8 mouse cellular contexts compared by ENCODE assay signal in the genomic region with DNA sequence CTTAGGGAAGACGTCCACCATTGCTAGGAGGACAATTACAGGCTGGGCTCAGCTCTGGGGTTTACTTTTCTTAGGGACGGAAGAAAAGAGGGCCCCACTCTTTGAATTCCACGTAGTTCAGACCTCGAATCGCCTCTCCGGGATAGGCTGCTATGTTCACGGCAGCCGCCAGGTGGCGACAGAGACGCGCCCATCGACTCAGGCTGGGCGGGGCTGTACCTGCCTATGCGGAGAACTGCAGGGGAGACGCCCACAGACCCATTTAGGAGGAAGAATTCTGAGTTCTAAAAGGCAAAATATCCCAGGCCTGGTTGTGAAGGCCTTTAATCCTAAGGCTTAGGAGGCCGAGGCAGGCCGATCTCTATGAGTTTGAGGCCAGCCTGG. TPM values are rescaled to one million over a fixed set of nuclear protein-coding genes. Genes with fewer than 3 reads are reported as not detected.
DNase-seq lines count a peak whose midpoint lies in the region; ATAC-seq and TF ChIP-seq lines count a peak whose summit lies in the region.

No protein-coding gene starts in this region.

- peaks cover 2% of the 10 kb centered on the region; the same call in 1 of the 2 replicates for H3K9me3 ChIP-seq in G1E (replicated peaks)
- no peaks in the 10 kb centered on the region for H3K9me3 ChIP-seq in forebrain, postnatal 0 days (ENCODE audit: low read length)
- no peaks in the 10 kb centered on the region for H3K9me3 ChIP-seq in lung, embryonic 14.5 days (ENCODE audit: low read depth, low read length)

- WGBS in cerebellum, adult 2 months, result 6% methylated on average over 17 of the region's 17 CpGs
- WGBS in forebrain, postnatal 0 days, result 5% methylated on average over 17 of the region's 17 CpGs
- 4% methylated on average over 17 of the region's 17 CpGs for WGBS in lung, embryonic 14.5 days
- 6% methylated on average over 17 of the region's 17 CpGs for WGBS in olfactory bulb, adult 2 months
- WGBS in thymus, adult 2 months, result 9% methylated on average over 17 of the region's 17 CpGs

- peaks cover 1% of the 10 kb centered on the region for H3K36me3 ChIP-seq in G1E (replicated peaks)
- H3K36me3 ChIP-seq in forebrain, postnatal 0 days (ENCODE audit: insufficient read depth), result no peaks in the 10 kb centered on the region
- H3K36me3 ChIP-seq in lung, embryonic 14.5 days (ENCODE audit: insufficient read depth), result no peaks in the 10 kb centered on the region
- H3K36me3 ChIP-seq in thymus, adult 2 months (ENCODE audit: control insufficient read depth, insufficient read depth, low read length), result no peaks in the 10 kb centered on the region

- TF ChIP-seq CTCF in G1E (IDR thresholded peaks at IDR 0.05; ENCODE audit: low read depth, low read length), result peak; percentile 87
- TF ChIP-seq CTCF in cerebellum, adult 2 months (IDR thresholded peaks at IDR 0.05; ENCODE audit: borderline replicate concordance, insufficient read depth, low read depth, low read length), result peak; percentile 88
- peak; percentile 94 for TF ChIP-seq CTCF in forebrain, postnatal 0 days (IDR thresholded peaks at IDR 0.05; ENCODE audit: low read depth)
- peak; percentile 98 for TF ChIP-seq CTCF in lung, embryonic 14.5 days (IDR thresholded peaks at IDR 0.05; ENCODE audit: low read depth)
- peak; percentile 99 for TF ChIP-seq CTCF in olfactory bulb, adult 2 months (IDR thresholded peaks at IDR 0.05; ENCODE audit: insufficient read depth, low read depth, low read length)
- TF ChIP-seq CTCF in thymus, adult 2 months (IDR thresholded peaks at IDR 0.05; ENCODE audit: borderline replicate concordance, control insufficient read depth, extremely low read depth, insufficient read depth, low read length, poor library complexity), result peak; percentile 97

- no peak for TF ChIP-seq POLR2A in cerebellum, adult 2 months (IDR thresholded peaks at IDR 0.05; ENCODE audit: borderline replicate concordance, insufficient read depth, low read length)
- TF ChIP-seq POLR2A in olfactory bulb, adult 2 months (IDR thresholded peaks at IDR 0.05; ENCODE audit: insufficient read depth, low read depth, low read length), result no peak
- no peak for TF ChIP-seq POLR2A in thymus, adult 2 months (IDR thresholded peaks at IDR 0.05; ENCODE audit: control insufficient read depth, extremely low read depth, insufficient read depth, low read length, poor library complexity)

- peaks cover 55% of the 10 kb centered on the region for H3K4me1 ChIP-seq in G1E (ENCODE audit: insufficient read depth, low read depth, low read length)
- H3K4me1 ChIP-seq in cerebellum, adult 2 months (ENCODE audit: control insufficient read depth, insufficient read depth, low read length), result peaks cover 7% of the 10 kb centered on the region; the same call in 1 of the 2 replicates
- no peaks in the 10 kb centered on the region for H3K4me1 ChIP-seq in forebrain, postnatal 0 days (ENCODE audit: insufficient read depth)
- no peaks in the 10 kb centered on the region for H3K4me1 ChIP-seq in lung, embryonic 14.5 days (ENCODE audit: insufficient read depth)
- peaks cover 4% of the 10 kb centered on the region for H3K4me1 ChIP-seq in olfactory bulb, adult 2 months (ENCODE audit: control insufficient read depth, insufficient read depth, low read length)
- H3K4me1 ChIP-seq in thymus, adult 2 months (replicated peaks; ENCODE audit: control insufficient read depth, insufficient read depth, low read length), result peaks cover 27% of the 10 kb centered on the region

- no peak overlapping the region; the same call in 1 of the 2 replicates for H3K4me3 ChIP-seq in G1E (ENCODE audit: low read depth, low read length)
- H3K4me3 ChIP-seq in cerebellum, adult 2 months (replicated peaks; ENCODE audit: insufficient read depth, low read depth, low read length), result peak overlapping the region; percentile 35
- no peak overlapping the region for H3K4me3 ChIP-seq in forebrain, postnatal 0 days (ENCODE audit: low read depth, low read length)
- no peak overlapping the region; the same call in 1 of the 2 replicates for H3K4me3 ChIP-seq in lung, embryonic 14.5 days (ENCODE audit: low read depth, low read length)
- no peak overlapping the region; the same call in 1 of the 2 replicates for H3K4me3 ChIP-seq in olfactory bulb, adult 2 months (ENCODE audit: insufficient read depth, low read depth, low read length)
- H3K4me3 ChIP-seq in thymus, adult 2 months (ENCODE audit: control insufficient read depth, insufficient read depth, low read length), result no peak overlapping the region

- no peaks in the 10 kb centered on the region for H3K27me3 ChIP-seq in G1E (ENCODE audit: insufficient read depth, low read length)
- no peaks in the 10 kb centered on the region for H3K27me3 ChIP-seq in cerebellum, adult 2 months (ENCODE audit: control insufficient read depth, insufficient read depth, low read length)
- H3K27me3 ChIP-seq in forebrain, postnatal 0 days (ENCODE audit: insufficient read depth, low read length), result no peaks in the 10 kb centered on the region
- no peaks in the 10 kb centered on the region for H3K27me3 ChIP-seq in lung, embryonic 14.5 days (ENCODE audit: insufficient read depth, low read length)
- no peaks in the 10 kb centered on the region for H3K27me3 ChIP-seq in thymus, adult 2 months (ENCODE audit: control insufficient read depth, insufficient read depth, low read length)

- H3K9ac ChIP-seq in forebrain, postnatal 0 days, result no peak overlapping the region
- H3K9ac ChIP-seq in lung, embryonic 14.5 days, result peak overlapping the region; percentile 47

- no peak for ATAC-seq in G1E (ENCODE audit: extremely low read depth, insufficient number of reproducible peaks, low FRiP score, poor library complexity, severe bottlenecking)
- peak; percentile 68; the same call in 1 of the 2 replicates for ATAC-seq in forebrain, postnatal 0 days
- peak; percentile 44 for ATAC-seq in lung, embryonic 14.5 days (ENCODE audit: insufficient read depth)

- H3K4me2 ChIP-seq in forebrain, postnatal 0 days (ENCODE audit: low read depth), result peak overlapping the region; percentile 13
- peak overlapping the region; percentile 56 for H3K4me2 ChIP-seq in lung, embryonic 14.5 days

- DNase-seq in G1E (ENCODE audit: low spot score), result peak; percentile 33
- DNase-seq in cerebellum, adult 2 months, result peak; percentile 74 to 86
- DNase-seq in forebrain, postnatal 0 days, result peak; percentile 81
- peak; percentile 90 for DNase-seq in heart, postnatal 4 days
- DNase-seq in layer of hippocampus, adult 8-10 months (ENCODE audit: low spot score in 2 of 2), result peak; percentile 61 to 86
- DNase-seq in lung, embryonic 14.5 days, result peak; percentile 89
- peak; percentile 87 for DNase-seq in thymus, adult 2 months

- no peak overlapping the region for H3K27ac ChIP-seq in cerebellum, adult 2 months (ENCODE audit: insufficient read depth, low read length)
- H3K27ac ChIP-seq in forebrain, postnatal 0 days (ENCODE audit: low read depth, low read length), result no peak overlapping the region
- H3K27ac ChIP-seq in lung, embryonic 14.5 days (ENCODE audit: low read depth), result 0 out of 2 replicates have a peak overlapping the region, but pooled peaks have one; percentile 2
- H3K27ac ChIP-seq in olfactory bulb, adult 2 months (ENCODE audit: insufficient read depth, low read depth, low read length), result no peak overlapping the region
- H3K27ac ChIP-seq in thymus, adult 2 months (ENCODE audit: control insufficient read depth, insufficient read depth, low read length), result no peak overlapping the region

RNA-seq across cellular contexts. Expression of gene Fscn1, which starts 23.8 kb away (rescaled TPM):
- total RNA-seq in G1E (2014; fragmentation: Nextera tagmentation) (not detected in 2 replicates), G1E (2017) (0.99 TPM in 1 of 2 replicates, not detected in the other)
- 0.06 TPM in 1 of 2 replicates, not detected in the other for polyA plus RNA-seq in G1E (2012)
- polyA plus RNA-seq in cerebellum, adult 2 months (2012; rRNA removed), result 110 and 115 TPM in 2 replicates
- total RNA-seq in forebrain, postnatal 0 days (2014; rRNA removed), result 394 and 457 TPM in 2 replicates
- 522 and 558 TPM in 2 replicates for polyA plus RNA-seq in forebrain, postnatal 0 days (2015; fragmentation: Nextera tagmentation; extraction: Ambion mirVana)
- 100 to 1,000 TPM; 145 to 173 TPM for total RNA-seq in heart, postnatal 4 days (2021)
- 100 to 1,000 TPM; 150 to 174 (median 163) TPM for total RNA-seq in layer of hippocampus, adult 8-10 months (2022)
- polyA plus RNA-seq in lung, embryonic 14.5 days (2014; fragmentation: Nextera tagmentation; extraction: Ambion mirVana), result 331 and 347 TPM in 2 replicates
- polyA plus RNA-seq in olfactory bulb, adult 2 months (2012; ENCODE audit: insufficient read depth, insufficient read length, low replicate concordance, missing spikeins), result not detected in 2 replicates
- 148 and 157 TPM in 2 replicates for polyA plus RNA-seq in thymus, adult 2 months (2012; rRNA removed)

RNA-seq across cellular contexts. Expression of gene Actb, which starts 29.8 kb away (rescaled TPM):
- total RNA-seq in G1E (2014; fragmentation: Nextera tagmentation), result 5,110 and 5,465 TPM in 2 replicates
- total RNA-seq in G1E (2017), result 4,783 and 4,919 TPM in 2 replicates
- 1,879 and 3,214 TPM in 2 replicates for polyA plus RNA-seq in G1E (2012)
- polyA plus RNA-seq in cerebellum, adult 2 months (2012; rRNA removed), result 2,136 and 2,149 TPM in 2 replicates
- 5,288 and 5,744 TPM in 2 replicates for total RNA-seq in forebrain, postnatal 0 days (2014; rRNA removed)
- polyA plus RNA-seq in forebrain, postnatal 0 days (2015; fragmentation: Nextera tagmentation; extraction: Ambion mirVana), result 19,349 and 21,354 TPM in 2 replicates
- 1,000 to 10,000 TPM; 2,345 to 2,495 TPM for total RNA-seq in heart, postnatal 4 days (2021)
- 1,000 to 10,000 TPM; 2,836 to 3,420 (median 3,105) TPM for total RNA-seq in layer of hippocampus, adult 8-10 months (2022)
- 16,801 and 17,929 TPM in 2 replicates for polyA plus RNA-seq in lung, embryonic 14.5 days (2014; fragmentation: Nextera tagmentation; extraction: Ambion mirVana)
- 1,129 and 2,319 TPM in 2 replicates for polyA plus RNA-seq in olfactory bulb, adult 2 months (2012; ENCODE audit: insufficient read depth, insufficient read length, low replicate concordance, missing spikeins)
- polyA plus RNA-seq in thymus, adult 2 months (2012; rRNA removed), result 6,903 and 9,637 TPM in 2 replicates

RNA-seq across cellular contexts. Expression of gene Fbxl18, which starts 41.1 kb away (rescaled TPM):
- total RNA-seq in G1E (2014; fragmentation: Nextera tagmentation) (10.8 and 16.2 TPM in 2 replicates), G1E (2017) (4.6 and 5.5 TPM in 2 replicates)
- polyA plus RNA-seq in G1E (2012), result 14.8 and 21.3 TPM in 2 replicates
- polyA plus RNA-seq in cerebellum, adult 2 months (2012; rRNA removed), result 22.3 TPM in 2 replicates
- total RNA-seq in forebrain, postnatal 0 days (2014; rRNA removed), result 24.9 and 38.0 TPM in 2 replicates
- polyA plus RNA-seq in forebrain, postnatal 0 days (2015; fragmentation: Nextera tagmentation; extraction: Ambion mirVana), result 14.9 and 27.0 TPM in 2 replicates
- 1 to 10 TPM; 9.4 to 9.5 TPM for total RNA-seq in heart, postnatal 4 days (2021)
- 10 to 100 TPM; 32.3 to 41.1 (median 33.8) TPM for total RNA-seq in layer of hippocampus, adult 8-10 months (2022)
- polyA plus RNA-seq in lung, embryonic 14.5 days (2014; fragmentation: Nextera tagmentation; extraction: Ambion mirVana), result 11.2 and 11.8 TPM in 2 replicates
- not detected in 2 replicates for polyA plus RNA-seq in olfactory bulb, adult 2 months (2012; ENCODE audit: insufficient read depth, insufficient read length, low replicate concordance, missing spikeins)
- polyA plus RNA-seq in thymus, adult 2 months (2012; rRNA removed), result 25.8 and 29.9 TPM in 2 replicates

Comparison
In these comparisons a context has a peak if more than half of its experiments do, and no peak if none do; other contexts are left out.
1. DNase-seq: peak in every context shown above with its lines; median percentile 90 in heart, postnatal 4 days; 89 in lung, embryonic 14.5 days; 87 in thymus, adult 2 months; 81 in forebrain, postnatal 0 days; 80 in cerebellum, adult 2 months; 74 in layer of hippocampus, adult 8-10 months; 33 in G1E.
2. RNA of gene Fscn1, which starts 23.8 kb away (polyA plus RNA-seq): 522 to 558 TPM in forebrain, postnatal 0 days, 331 to 347 TPM in lung, embryonic 14.5 days, 148 to 157 TPM in thymus, adult 2 months, 110 to 115 TPM in cerebellum, adult 2 months and not detected in olfactory bulb, adult 2 months; 0.06 TPM in G1E; every median in the first group is over 10 times any median in the second.
3. RNA of gene Fbxl18, which starts 41.1 kb away (polyA plus RNA-seq): 14.9 to 27.0 TPM in forebrain, postnatal 0 days, 25.8 to 29.9 TPM in thymus, adult 2 months, 22.3 TPM in cerebellum, adult 2 months, 14.8 to 21.3 TPM in G1E and 11.2 to 11.8 TPM in lung, embryonic 14.5 days; not detected in olfactory bulb, adult 2 months; every median in the first group is over 10 times any median in the second.
4. Peak in every context shown above with its lines, with median percentiles within 50 percentile points of each other: CTCF ChIP-seq.